Mouse (Mus musculus): Measurements from ENCODE around the gene Gprc5b. TPM values are rescaled to one million over a fixed set of nuclear protein-coding genes. Genes with fewer than 3 reads are reported as not detected.
A peak's percentile ranks its signal among the peaks of the same experiment; 100 is the strongest.

The Gprc5b gene
- total RNA-seq (2015; ENCODE audit: low replicate concordance): not detected in 2 replicates
- not detected in 2 replicates for total RNA-seq (2017; ENCODE audit: low replicate concordance)

GRCm38 (mm10) chr7:118995007-118995406 lies at the start of gene Gprc5b:
Gene Gprc5b (minus strand): TSS chr7:118995211.
- no peak for ATAC-seq (replicated peaks; ENCODE audit: low FRiP score, poor library complexity, severe bottlenecking)

- no peak for ATAC-seq (replicated peaks; ENCODE audit: low FRiP score, poor library complexity, severe bottlenecking)
These were observed 46.5 kb upstream of the Gprc5b start for GRCm38 (mm10) chr7:119041502-119041901.

GRCm38 (mm10) chr7:119037581-119037980 lies 42.6 kb upstream of the Gprc5b start:
- no peak for ATAC-seq (replicated peaks; ENCODE audit: low FRiP score, poor library complexity, severe bottlenecking)

- ATAC-seq (replicated peaks; ENCODE audit: low FRiP score, poor library complexity, severe bottlenecking): no peak
These were observed 39.4 kb upstream of the Gprc5b start for GRCm38 (mm10) chr7:119034243-119034961.

- ATAC-seq (replicated peaks; ENCODE audit: low FRiP score, poor library complexity, severe bottlenecking): peak; percentile 49; the same call in 1 of the 2 replicates
These were observed 28.4 kb upstream of the Gprc5b start for GRCm38 (mm10) chr7:119023394-119023921.

GRCm38 (mm10) chr7:119022238-119023156 lies 27.5 kb upstream of the Gprc5b start:
- no peak for ATAC-seq (replicated peaks; ENCODE audit: low FRiP score, poor library complexity, severe bottlenecking)

- no peak for ATAC-seq (replicated peaks; ENCODE audit: low FRiP score, poor library complexity, severe bottlenecking)
These were observed 24.5 kb upstream of the Gprc5b start for GRCm38 (mm10) chr7:119019537-119019936.

- no peak for ATAC-seq (replicated peaks; ENCODE audit: low FRiP score, poor library complexity, severe bottlenecking)
These were observed 20.7 kb upstream of the Gprc5b start for GRCm38 (mm10) chr7:119015736-119016135.

- 0 out of 2 replicates have a peak, but pooled peaks have one; percentile 35 for ATAC-seq (replicated peaks; ENCODE audit: low FRiP score, poor library complexity, severe bottlenecking)
These were observed 16.0 kb upstream of the Gprc5b start for GRCm38 (mm10) chr7:119010854-119011529.

GRCm38 (mm10) chr7:119002501-119002900 lies 7.5 kb upstream of the Gprc5b start:
- ATAC-seq (replicated peaks; ENCODE audit: low FRiP score, poor library complexity, severe bottlenecking): no peak

GRCm38 (mm10) chr7:119001965-119002364 lies 7.0 kb upstream of the Gprc5b start:
- ATAC-seq (replicated peaks; ENCODE audit: low FRiP score, poor library complexity, severe bottlenecking): no peak

- ATAC-seq (replicated peaks; ENCODE audit: low FRiP score, poor library complexity, severe bottlenecking): no peak
These were observed 4.8 kb upstream of the Gprc5b start for GRCm38 (mm10) chr7:118999857-119000256.

GRCm38 (mm10) chr7:118996137-118996837 lies 1.3 kb upstream of the Gprc5b start:
- peak; percentile 69 for ATAC-seq (replicated peaks; ENCODE audit: low FRiP score, poor library complexity, severe bottlenecking)

- no peak for ATAC-seq (replicated peaks; ENCODE audit: low FRiP score, poor library complexity, severe bottlenecking)
These were observed 660 bp upstream of the Gprc5b start for GRCm38 (mm10) chr7:118995671-118996070.

GRCm38 (mm10) chr7:118994231-118994842 lies 674 bp downstream of the Gprc5b start:
- no peak for ATAC-seq (replicated peaks; ENCODE audit: low FRiP score, poor library complexity, severe bottlenecking)

- no peak for ATAC-seq (replicated peaks; ENCODE audit: low FRiP score, poor library complexity, severe bottlenecking)
These were observed 1.3 kb downstream of the Gprc5b start for GRCm38 (mm10) chr7:118993597-118994230.

GRCm38 (mm10) chr7:118992623-118993405 lies 2.2 kb downstream of the Gprc5b start:
- no peak for ATAC-seq (replicated peaks; ENCODE audit: low FRiP score, poor library complexity, severe bottlenecking)

Data from erythroblast, adult 5-6 weeks (primary cell).